Mouse (Mus musculus) heart, adult 2 months (tissue): Measurements from ENCODE around the gene Gm48551.

Experiments
- EP300 ChIP-seq: fragments of 200-500 bp; IDR thresholded peaks from 2 replicates; pipeline ENCODE4 v1.6.1; 2011; ENCODE audit warnings: low read depth, low read length, control low read depth; ENCODE audit not compliant: insufficient read depth
- POLR2A ChIP-seq: fragments of 200-500 bp; IDR thresholded peaks from 2 replicates; pipeline ENCODE4 v1.6.1; 2011; ENCODE audit warnings: mild to moderate bottlenecking, low read depth, low read length, control low read depth; ENCODE audit not compliant: insufficient read depth

DNA sequence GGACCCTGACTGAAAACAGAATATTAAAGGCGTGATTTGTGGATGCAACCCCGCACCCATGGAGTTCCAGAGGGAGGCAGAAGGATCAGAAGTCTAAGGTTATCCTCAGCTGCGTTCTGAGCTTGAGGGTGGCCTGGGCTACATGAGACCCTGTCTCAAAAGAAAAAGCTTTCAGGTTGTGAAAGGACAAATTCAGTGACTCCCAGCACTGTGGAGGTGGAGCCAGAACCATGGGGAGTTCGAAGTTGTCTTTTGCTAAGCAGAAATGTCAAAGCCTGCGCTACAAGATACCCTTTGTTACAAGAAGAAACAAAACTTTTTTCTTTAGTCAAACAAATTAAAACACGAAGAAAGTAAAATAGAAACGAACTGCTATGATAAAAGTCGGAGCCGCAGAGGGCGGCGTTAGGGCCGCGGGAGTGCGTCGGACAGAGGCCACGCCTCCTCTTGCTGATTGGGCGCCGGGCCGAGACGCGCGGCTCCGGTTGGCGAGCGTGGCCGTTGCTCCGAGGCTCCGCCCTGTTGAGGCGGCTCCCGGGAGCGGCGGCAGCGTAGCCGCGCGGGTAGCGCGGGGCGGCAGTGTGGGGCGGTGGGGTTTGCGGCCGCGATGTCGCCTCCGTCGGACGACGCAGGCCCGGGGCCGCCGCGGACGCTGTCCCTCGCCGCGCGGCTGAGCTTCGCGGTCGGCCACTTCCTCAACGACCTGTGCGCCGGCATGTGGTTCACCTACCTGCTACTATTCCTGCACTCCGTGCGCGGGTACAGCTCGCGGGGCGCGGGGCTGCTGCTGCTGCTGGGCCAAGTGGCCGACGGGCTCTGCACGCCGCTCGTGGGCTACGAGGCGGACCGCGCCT lies 27.0 kb upstream of the Gm48551 start, which contains the start of gene Mfsd12:
- TF ChIP-seq POLR2A (peak; percentile 58; the same call in 1 of the 2 replicates), EP300 (0 out of 2 replicates have a peak, but pooled peaks have one; percentile 0)
